Mouse (Mus musculus): ENCODE results near the gene Mettl8. TPM values are rescaled to one million over a fixed set of nuclear protein-coding genes. Genes with fewer than 3 reads are reported as not detected.

Mettl8 gene
- polyA plus RNA-seq, 1 experiment from 2014 or later, result 17.8 TPM

- 83% methylated on average over 8 of the region's 8 CpGs for WGBS
- H3K9me3 ChIP-seq (ENCODE audit: low read length), result no peaks in the 10 kb centered on the region
- no peak overlapping the region for H3K4me2 ChIP-seq (replicated peaks; ENCODE audit: low read depth, low read length)
- ATAC-seq (ENCODE audit: low FRiP score, low TSS enrichment), result no peak
- no peak overlapping the region for H3K4me3 ChIP-seq (ENCODE audit: low read length)
- H3K36me3 ChIP-seq (ENCODE audit: insufficient read depth, low read length), result no peaks in the 10 kb centered on the region
- no peaks in the 10 kb centered on the region for H3K27me3 ChIP-seq (ENCODE audit: insufficient read depth, low read length)
- no peak overlapping the region for H3K27ac ChIP-seq (ENCODE audit: low read length)
- H3K9ac ChIP-seq (replicated peaks; ENCODE audit: low read length), result no peak overlapping the region
- no peaks in the 10 kb centered on the region for H3K4me1 ChIP-seq (ENCODE audit: insufficient read depth, low read length)
These were observed 110.7 kb downstream of the Mettl8 start for GRCm38 (mm10) chr2:70944511-70945305.

DNA sequence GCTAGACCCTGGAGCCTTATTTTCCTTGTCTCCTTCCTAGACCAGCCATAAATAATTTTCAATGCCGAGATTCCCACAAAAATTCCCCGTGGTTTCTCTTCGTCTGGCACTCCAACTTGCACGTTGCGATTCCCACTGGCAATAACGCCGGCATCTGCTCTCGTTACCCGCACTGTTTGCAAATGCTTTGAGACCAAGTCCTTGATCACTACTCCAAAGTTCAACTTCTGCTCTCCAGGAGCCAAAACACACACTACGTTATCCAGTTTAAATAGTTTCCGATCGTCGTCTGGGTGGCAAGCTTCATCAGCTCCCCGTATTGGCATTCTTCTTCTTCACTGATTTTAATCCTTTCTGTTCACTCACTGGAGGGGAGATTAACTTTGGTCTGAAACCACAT lies 114.6 kb downstream of the Mettl8 start:
- WGBS, result 86% methylated on average over 14 of the region's 14 CpGs
- Histone ChIP-seq H3K27me3 (ENCODE audit: insufficient read depth, low read length) (no peaks in the 10 kb centered on the region), H3K4me2 (replicated peaks; ENCODE audit: low read depth, low read length) (no peak overlapping the region), H3K36me3 (ENCODE audit: insufficient read depth, low read length) (no peaks in the 10 kb centered on the region), H3K9me3 (ENCODE audit: low read length) (no peaks in the 10 kb centered on the region), H3K4me1 (ENCODE audit: insufficient read depth, low read length) (no peaks in the 10 kb centered on the region), H3K27ac (ENCODE audit: low read length) (no peak overlapping the region), H3K4me3 (ENCODE audit: low read length) (no peak overlapping the region), H3K9ac (replicated peaks; ENCODE audit: low read length) (no peak overlapping the region)
- no peak for ATAC-seq (ENCODE audit: low FRiP score, low TSS enrichment)

DNA sequence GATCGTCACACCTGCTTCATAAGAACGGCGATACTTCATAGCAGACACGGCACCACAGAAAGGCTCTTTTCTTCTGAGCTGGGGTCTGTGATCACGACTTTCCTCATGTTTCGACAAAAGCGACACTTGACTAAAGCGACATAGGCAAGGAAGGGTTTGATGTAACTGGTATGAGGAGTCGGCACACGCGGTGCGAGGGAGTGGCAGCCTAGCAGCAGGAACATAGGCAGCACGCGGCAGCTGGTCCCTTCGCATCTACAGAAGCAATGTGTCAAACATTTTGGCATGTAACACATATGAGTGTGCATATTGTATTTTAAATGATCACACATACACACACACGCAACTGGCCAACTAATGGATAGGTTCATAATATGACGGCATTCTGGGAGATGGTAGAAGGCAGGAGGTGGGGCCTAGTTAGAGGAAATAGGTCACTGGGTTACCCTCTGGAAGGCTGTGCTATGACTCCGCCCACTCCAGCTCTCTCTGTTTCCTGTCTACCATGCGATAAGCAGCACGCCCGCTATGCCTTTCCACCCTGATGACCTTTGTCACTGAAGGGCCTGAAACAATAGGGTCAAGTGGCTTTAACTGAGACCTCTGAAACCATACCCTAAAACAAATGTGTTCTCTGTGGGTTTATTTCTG lies 116.4 kb downstream of the Mettl8 start:
- no peak overlapping the region for H3K4me3 ChIP-seq (ENCODE audit: low read length)
- WGBS, result 81% methylated on average over 21 of the region's 21 CpGs
- no peak for ATAC-seq (ENCODE audit: low FRiP score, low TSS enrichment)
- H3K27ac ChIP-seq (ENCODE audit: low read length), result no peak overlapping the region
- no peaks in the 10 kb centered on the region for H3K36me3 ChIP-seq (ENCODE audit: insufficient read depth, low read length)
- H3K9me3 ChIP-seq (ENCODE audit: low read length), result no peaks in the 10 kb centered on the region
- no peaks in the 10 kb centered on the region for H3K4me1 ChIP-seq (ENCODE audit: insufficient read depth, low read length)
- H3K4me2 ChIP-seq (replicated peaks; ENCODE audit: low read depth, low read length), result no peak overlapping the region
- no peaks in the 10 kb centered on the region for H3K27me3 ChIP-seq (ENCODE audit: insufficient read depth, low read length)
- H3K9ac ChIP-seq (replicated peaks; ENCODE audit: low read length), result no peak overlapping the region

DNA sequence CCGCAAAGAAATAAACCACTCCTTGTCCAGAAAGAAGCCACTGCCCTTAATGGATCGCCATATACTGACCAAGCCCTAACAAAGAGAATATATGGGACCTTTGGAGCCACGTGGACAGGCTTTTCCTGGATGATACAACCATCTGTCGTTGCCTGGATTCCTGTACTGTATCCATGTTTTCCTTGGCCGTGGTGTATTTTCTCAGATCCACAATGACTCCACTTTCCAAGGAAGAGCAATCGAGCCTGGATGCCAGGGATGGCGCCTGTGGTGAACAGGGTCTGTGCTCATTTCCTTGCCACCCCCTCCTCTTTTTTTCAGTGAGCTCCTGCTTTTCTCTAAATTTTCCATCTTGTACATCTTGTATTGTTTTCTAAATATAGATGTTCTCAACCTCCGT lies 120.6 kb downstream of the Mettl8 start:
- no peaks in the 10 kb centered on the region for H3K36me3 ChIP-seq (ENCODE audit: insufficient read depth, low read length)
- H3K9me3 ChIP-seq (ENCODE audit: low read length), result no peaks in the 10 kb centered on the region
- H3K27me3 ChIP-seq (ENCODE audit: insufficient read depth, low read length), result no peaks in the 10 kb centered on the region
- no peak overlapping the region for H3K27ac ChIP-seq (ENCODE audit: low read length)
- no peak overlapping the region for H3K9ac ChIP-seq (replicated peaks; ENCODE audit: low read length)
- WGBS, result 70% methylated on average over 8 of the region's 8 CpGs
- no peaks in the 10 kb centered on the region for H3K4me1 ChIP-seq (ENCODE audit: insufficient read depth, low read length)
- ATAC-seq (ENCODE audit: low FRiP score, low TSS enrichment), result no peak
- H3K4me2 ChIP-seq (replicated peaks; ENCODE audit: low read depth, low read length), result no peak overlapping the region
- H3K4me3 ChIP-seq (ENCODE audit: low read length), result no peak overlapping the region

DNA sequence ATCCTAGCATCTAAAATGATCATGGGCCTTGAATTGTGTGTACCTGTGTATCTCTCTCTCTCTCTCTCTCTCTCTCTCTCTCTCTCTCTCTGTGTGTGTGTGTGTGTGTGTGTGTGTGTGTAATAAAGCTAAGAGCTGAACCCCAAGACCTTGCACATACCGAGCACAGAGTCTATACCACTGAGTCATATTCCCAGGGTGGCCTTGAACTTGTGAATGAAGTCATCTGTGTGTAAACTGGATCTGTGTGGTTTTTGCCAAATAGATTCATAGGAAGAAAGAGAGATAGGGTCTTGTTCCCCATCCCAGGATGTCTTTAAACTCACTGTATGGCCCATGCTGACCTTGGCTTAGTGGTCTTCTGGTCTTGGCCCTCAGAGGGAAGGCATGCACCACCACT lies 121.9 kb downstream of the Mettl8 start:
- 80% methylated on average over 1 of the region's 1 CpGs for WGBS
- H3K36me3 ChIP-seq (ENCODE audit: insufficient read depth, low read length), result no peaks in the 10 kb centered on the region
- H3K4me2 ChIP-seq (replicated peaks; ENCODE audit: low read depth, low read length), result no peak overlapping the region
- no peak for ATAC-seq (ENCODE audit: low FRiP score, low TSS enrichment)
- H3K9ac ChIP-seq (replicated peaks; ENCODE audit: low read length), result no peak overlapping the region
- H3K4me3 ChIP-seq (ENCODE audit: low read length), result no peak overlapping the region
- H3K27ac ChIP-seq (ENCODE audit: low read length), result no peak overlapping the region
- no peaks in the 10 kb centered on the region for H3K9me3 ChIP-seq (ENCODE audit: low read length)
- H3K4me1 ChIP-seq (ENCODE audit: insufficient read depth, low read length), result no peaks in the 10 kb centered on the region
- H3K27me3 ChIP-seq (ENCODE audit: insufficient read depth, low read length), result no peaks in the 10 kb centered on the region

- Histone ChIP-seq H3K4me3 (ENCODE audit: low read length) (no peak overlapping the region), H3K4me1 (ENCODE audit: insufficient read depth, low read length) (no peaks in the 10 kb centered on the region), H3K27ac (ENCODE audit: low read length) (no peak overlapping the region), H3K27me3 (ENCODE audit: insufficient read depth, low read length) (no peaks in the 10 kb centered on the region), H3K9ac (replicated peaks; ENCODE audit: low read length) (no peak overlapping the region), H3K9me3 (ENCODE audit: low read length) (no peaks in the 10 kb centered on the region), H3K36me3 (ENCODE audit: insufficient read depth, low read length) (no peaks in the 10 kb centered on the region), H3K4me2 (replicated peaks; ENCODE audit: low read depth, low read length) (no peak overlapping the region)
- 76% methylated on average over 4 of the region's 4 CpGs for WGBS
- no peak for ATAC-seq (ENCODE audit: low FRiP score, low TSS enrichment)
These were observed 122.4 kb downstream of the Mettl8 start for GRCm38 (mm10) chr2:70932965-70933364.

DNA sequence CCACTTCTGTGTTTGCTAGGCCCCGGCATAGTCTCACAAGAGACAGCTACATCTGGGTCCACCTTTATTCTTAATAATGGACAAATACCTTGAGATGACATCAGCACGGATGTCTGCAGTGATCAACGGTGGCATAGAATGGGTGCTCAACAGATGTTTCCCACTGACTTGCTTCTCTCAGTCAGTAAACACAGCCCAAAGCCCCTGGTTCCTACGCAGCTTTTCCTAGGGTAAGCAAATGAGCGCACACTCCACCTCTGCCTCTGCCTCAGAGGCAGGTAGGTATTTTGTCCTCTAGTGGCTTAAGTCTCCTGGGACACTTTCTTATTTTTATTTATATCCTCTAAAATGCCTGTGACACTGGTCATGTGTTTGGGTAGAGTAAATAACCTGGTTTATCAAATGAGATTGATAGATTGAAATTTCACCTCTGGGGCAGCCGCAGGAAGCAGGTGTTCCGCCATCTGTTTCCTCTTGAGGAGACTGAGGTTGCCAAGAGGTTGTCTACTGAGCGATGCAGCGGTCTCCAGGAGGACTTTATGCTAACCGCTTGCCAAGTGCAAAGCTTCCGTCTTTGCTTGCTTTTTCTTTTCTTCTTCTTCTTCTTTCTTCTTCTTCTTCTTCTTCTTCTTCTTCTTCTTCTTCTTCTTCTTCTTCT lies 124.6 kb downstream of the Mettl8 start:
- no peak for ATAC-seq (ENCODE audit: low FRiP score, low TSS enrichment)
- Histone ChIP-seq H3K9me3 (ENCODE audit: low read length) (no peaks in the 10 kb centered on the region), H3K27ac (ENCODE audit: low read length) (no peak overlapping the region), H3K9ac (replicated peaks; ENCODE audit: low read length) (no peak overlapping the region), H3K27me3 (ENCODE audit: insufficient read depth, low read length) (no peaks in the 10 kb centered on the region), H3K4me3 (ENCODE audit: low read length) (no peak overlapping the region), H3K36me3 (ENCODE audit: insufficient read depth, low read length) (no peaks in the 10 kb centered on the region), H3K4me1 (ENCODE audit: insufficient read depth, low read length) (no peaks in the 10 kb centered on the region), H3K4me2 (replicated peaks; ENCODE audit: low read depth, low read length) (no peak overlapping the region)
- 75% methylated on average over 11 of the region's 11 CpGs for WGBS

- Histone ChIP-seq H3K9ac (replicated peaks; ENCODE audit: low read length) (no peak overlapping the region), H3K4me3 (ENCODE audit: low read length) (no peak overlapping the region), H3K4me2 (replicated peaks; ENCODE audit: low read depth, low read length) (no peak overlapping the region), H3K27me3 (ENCODE audit: insufficient read depth, low read length) (no peaks in the 10 kb centered on the region), H3K36me3 (ENCODE audit: insufficient read depth, low read length) (no peaks in the 10 kb centered on the region), H3K27ac (ENCODE audit: low read length) (no peak overlapping the region), H3K4me1 (ENCODE audit: insufficient read depth, low read length) (no peaks in the 10 kb centered on the region), H3K9me3 (ENCODE audit: low read length) (no peaks in the 10 kb centered on the region)
- no peak for ATAC-seq (ENCODE audit: low FRiP score, low TSS enrichment)
- 89% methylated on average over 11 of the region's 11 CpGs for WGBS
These were observed 125.7 kb downstream of the Mettl8 start for GRCm38 (mm10) chr2:70929714-70930113.

GRCm38 (mm10) chr2:70924049-70924448 lies 131.3 kb downstream of the Mettl8 start:
- no peak overlapping the region for H3K4me2 ChIP-seq (replicated peaks; ENCODE audit: low read depth, low read length)
- no peak for ATAC-seq (ENCODE audit: low FRiP score, low TSS enrichment)
- no peak overlapping the region for H3K9ac ChIP-seq (replicated peaks; ENCODE audit: low read length)
- H3K4me1 ChIP-seq (ENCODE audit: insufficient read depth, low read length), result no peaks in the 10 kb centered on the region
- no peak overlapping the region for H3K4me3 ChIP-seq (ENCODE audit: low read length)
- H3K9me3 ChIP-seq (ENCODE audit: low read length), result no peaks in the 10 kb centered on the region
- no peaks in the 10 kb centered on the region for H3K27me3 ChIP-seq (ENCODE audit: insufficient read depth, low read length)
- no peak overlapping the region for H3K27ac ChIP-seq (ENCODE audit: low read length)
- no peaks in the 10 kb centered on the region for H3K36me3 ChIP-seq (ENCODE audit: insufficient read depth, low read length)
- WGBS, result 87% methylated on average over 1 of the region's 1 CpGs

GRCm38 (mm10) chr2:70922814-70923213 lies 132.6 kb downstream of the Mettl8 start:
- Histone ChIP-seq H3K4me1 (ENCODE audit: insufficient read depth, low read length) (no peaks in the 10 kb centered on the region), H3K36me3 (ENCODE audit: insufficient read depth, low read length) (no peaks in the 10 kb centered on the region), H3K27ac (ENCODE audit: low read length) (no peak overlapping the region), H3K27me3 (ENCODE audit: insufficient read depth, low read length) (no peaks in the 10 kb centered on the region), H3K9me3 (ENCODE audit: low read length) (no peaks in the 10 kb centered on the region), H3K4me2 (replicated peaks; ENCODE audit: low read depth, low read length) (no peak overlapping the region), H3K9ac (replicated peaks; ENCODE audit: low read length) (no peak overlapping the region), H3K4me3 (ENCODE audit: low read length) (no peak overlapping the region)
- ATAC-seq (ENCODE audit: low FRiP score, low TSS enrichment), result no peak
- 77% methylated on average over 6 of the region's 6 CpGs for WGBS
